Mouse (Mus musculus) ES-Bruce4 (cell line): ENCODE data around the gene 1700123L14Rik. TPM values are rescaled to one million over a fixed set of nuclear protein-coding genes. Genes with fewer than 3 reads are reported as not detected.
A peak's percentile ranks its signal among the peaks of the same experiment; 100 is the strongest.

Experiments used
- H3K27ac ChIP-seq: 2 replicates; pipeline ENCODE4 v1.5.1; 2012; ENCODE audit warnings: low read length, inconsistent platforms; ENCODE audit not compliant: insufficient read depth
- H3K27me3 ChIP-seq: 2 replicates; pipeline ENCODE4 v1.6.1; 2012; ENCODE audit warnings: mild to moderate bottlenecking, low read length, inconsistent platforms; ENCODE audit not compliant: control insufficient read depth, poor library complexity, insufficient read depth, severe bottlenecking
- H3K36me3 ChIP-seq: 2 replicates; pipeline ENCODE4 v1.6.1; 2012; ENCODE audit warnings: inconsistent platforms, mild to moderate bottlenecking, low read length, moderate library complexity; ENCODE audit not compliant: control insufficient read depth, poor library complexity, insufficient read depth, severe bottlenecking
- H3K4me1 ChIP-seq: one replicate; pipeline ENCODE4 v1.8.1; 2011; ENCODE audit warnings: low read length; ENCODE audit not compliant: control insufficient read depth, insufficient read depth
- H3K4me3 ChIP-seq: 2 replicates; pipeline ENCODE4 v1.5.1; 2011; ENCODE audit warnings: low read depth, mild to moderate bottlenecking, low read length
- H3K9ac ChIP-seq: 2 replicates; pipeline ENCODE4 v1.6.1; 2012; ENCODE audit warnings: low read depth, mild to moderate bottlenecking, inconsistent platforms; ENCODE audit not compliant: poor library complexity, severe bottlenecking
- H3K9me3 ChIP-seq: replicated peaks from 2 replicates; pipeline ENCODE4 v1.6.1; 2012; ENCODE audit warnings: mild to moderate bottlenecking, low read length, inconsistent platforms; ENCODE audit not compliant: control insufficient read depth, poor library complexity, insufficient read depth, severe bottlenecking
- CTCF ChIP-seq: IDR thresholded peaks from one replicate; pipeline ENCODE4 v1.8.1; 2011; ENCODE audit warnings: low read depth, low read length
- EP300 ChIP-seq: IDR thresholded peaks from 2 replicates; pipeline ENCODE4 v1.6.1; 2011; ENCODE audit warnings: low read depth, low read length; ENCODE audit not compliant: insufficient read depth
- POLR2A ChIP-seq: IDR thresholded peaks from one replicate; pipeline ENCODE4 v1.8.1; 2011; ENCODE audit warnings: low read length; ENCODE audit not compliant: insufficient read depth
- polyA plus RNA-seq: library from polyadenylated mRNA; stranded (reverse); fragments of >200 nt; gene quantifications from 2 replicates; pipeline ENCODE4 v1.2.4, GENCODE M21; 2011; ENCODE audit warnings: low read depth; ENCODE audit not compliant: missing spikeins, insufficient read depth, insufficient read length

The 1700123L14Rik gene
- polyA plus RNA-seq, 1 experiment: not detected

GRCm38 (mm10) chr6:96173681-96174080, 7.6 kb upstream of the 1700123L14Rik start:
- Histone ChIP-seq H3K4me1 (no peaks in the 10 kb centered on the region), H3K9me3 (no peaks in the 10 kb centered on the region), H3K27me3 (no peaks in the 10 kb centered on the region), H3K36me3 (no peaks in the 10 kb centered on the region), H3K4me3 (no peak overlapping the region), H3K9ac (no peak overlapping the region), H3K27ac (no peak overlapping the region)
- no peak for TF ChIP-seq POLR2A
- no peak for TF ChIP-seq CTCF
- no peak for TF ChIP-seq EP300

DNA sequence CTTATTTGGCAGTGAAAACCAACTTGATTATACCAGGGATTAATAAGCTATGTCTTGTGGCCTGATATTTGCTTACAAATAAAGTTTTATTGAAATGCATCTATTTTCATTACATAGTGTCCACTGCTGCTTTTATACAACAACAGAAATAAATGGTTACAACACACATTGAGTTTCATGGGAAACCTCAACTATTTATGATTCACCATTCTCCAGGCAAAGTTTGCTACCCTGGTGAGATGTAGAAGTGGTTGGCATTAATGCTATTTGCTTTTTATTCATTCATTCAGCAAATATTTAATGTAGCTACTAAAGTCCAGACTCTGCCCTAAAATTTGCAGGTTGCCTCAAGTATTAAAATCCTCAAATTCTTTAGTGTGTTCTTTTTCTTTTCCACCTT, 988 bp upstream of the 1700123L14Rik start:
- H3K27me3 ChIP-seq: no peaks in the 10 kb centered on the region
- H3K9me3 ChIP-seq: no peaks in the 10 kb centered on the region
- no peaks in the 10 kb centered on the region for H3K4me1 ChIP-seq
- H3K27ac ChIP-seq: no peak overlapping the region
- TF ChIP-seq POLR2A: no peak
- TF ChIP-seq CTCF: no peak
- no peak for TF ChIP-seq EP300
- H3K4me3 ChIP-seq: no peak overlapping the region
- H3K36me3 ChIP-seq: no peaks in the 10 kb centered on the region
- H3K9ac ChIP-seq: no peak overlapping the region

- TF ChIP-seq POLR2A (no peak), EP300 (no peak), CTCF (no peak)
Observed at GRCm38 (mm10) chr6:96165403-96165802, 640 bp downstream of the 1700123L14Rik start.

GRCm38 (mm10) chr6:96143326-96143725, 22.7 kb downstream of the 1700123L14Rik start:
- H3K27me3 ChIP-seq: no peaks in the 10 kb centered on the region
- no peak overlapping the region for H3K27ac ChIP-seq
- no peaks in the 10 kb centered on the region for H3K36me3 ChIP-seq
- no peak overlapping the region for H3K4me3 ChIP-seq
- H3K4me1 ChIP-seq: no peaks in the 10 kb centered on the region
- H3K9me3 ChIP-seq: no peaks in the 10 kb centered on the region
- no peak for TF ChIP-seq EP300
- no peak overlapping the region for H3K9ac ChIP-seq

More at GRCm38 (mm10) chr6:96165403-96165802, 640 bp downstream of the 1700123L14Rik start:
- Histone ChIP-seq H3K27ac (no peak overlapping the region), H3K4me3 (no peak overlapping the region), H3K9ac (no peak overlapping the region), H3K9me3 (no peaks in the 10 kb centered on the region), H3K27me3 (no peaks in the 10 kb centered on the region), H3K36me3 (no peaks in the 10 kb centered on the region), H3K4me1 (no peaks in the 10 kb centered on the region)

DNA sequence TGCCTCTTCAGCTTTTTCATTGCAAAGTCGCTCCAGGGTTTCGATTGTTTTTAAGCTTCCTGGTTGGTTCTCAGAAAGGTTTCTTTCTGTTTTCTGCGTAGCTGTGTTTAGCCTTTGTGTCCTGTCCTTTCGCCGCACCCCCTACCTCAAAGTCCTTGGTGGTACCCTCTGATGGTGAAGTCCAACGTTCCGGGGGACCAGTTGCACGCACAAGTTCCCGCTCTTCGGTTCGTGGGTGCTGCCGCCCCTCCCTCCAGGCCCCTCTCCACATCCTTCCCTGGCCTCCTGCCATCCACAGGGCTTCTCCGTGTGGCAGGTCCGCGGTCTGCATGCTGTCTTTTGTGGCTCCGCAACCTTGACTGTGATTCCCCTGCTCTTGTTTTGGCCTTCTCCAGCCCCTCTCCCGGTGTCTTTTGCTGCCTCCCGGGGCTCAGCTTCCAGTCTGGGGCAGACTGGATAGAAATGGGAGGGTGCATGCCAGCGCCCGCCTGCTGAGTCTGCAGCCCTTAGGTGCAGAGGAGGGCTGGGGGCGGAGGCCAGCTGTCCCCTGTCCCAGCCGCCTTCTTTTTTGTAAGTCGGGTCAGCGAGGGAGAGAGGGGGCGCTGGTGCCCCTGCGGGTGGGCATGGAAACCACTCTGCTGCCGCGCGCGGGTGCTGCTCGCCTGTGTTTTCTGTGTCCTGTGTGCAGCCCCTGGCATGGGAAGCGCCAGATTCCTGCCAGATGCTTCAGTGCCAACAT, 49.3 kb downstream of the 1700123L14Rik start:
- peaks cover 2% of the 10 kb centered on the region; the same call in 1 of the 2 replicates for H3K27me3 ChIP-seq
- H3K9me3 ChIP-seq: no peaks in the 10 kb centered on the region
- no peaks in the 10 kb centered on the region for H3K4me1 ChIP-seq
- TF ChIP-seq CTCF (no peak), EP300 (no peak), POLR2A (no peak)
- peak overlapping the region; percentile 52 for H3K4me3 ChIP-seq
- H3K27ac ChIP-seq: no peak overlapping the region
- no peak overlapping the region for H3K9ac ChIP-seq
- H3K36me3 ChIP-seq: no peaks in the 10 kb centered on the region

GRCm38 (mm10) chr6:96116148-96116533, 49.9 kb downstream of the 1700123L14Rik start:
- Histone ChIP-seq H3K27me3 (peaks cover 2% of the 10 kb centered on the region; the same call in 1 of the 2 replicates), H3K9me3 (no peaks in the 10 kb centered on the region), H3K9ac (no peak overlapping the region), H3K4me1 (no peaks in the 10 kb centered on the region), H3K4me3 (no peak overlapping the region), H3K27ac (no peak overlapping the region), H3K36me3 (no peaks in the 10 kb centered on the region)
- no peak for TF ChIP-seq POLR2A
- no peak for TF ChIP-seq CTCF
- TF ChIP-seq EP300: no peak

Other genes with a start within 250 kb of the 1700123L14Rik start
- gene Fam19a1, start 53.1 kb downstream of the 1700123L14Rik start, polyA plus RNA-seq: not detected in 2 replicates